Mouse (Mus musculus) lung, embryonic 16.5 days (tissue): Measurements from ENCODE around the gene Syne4. TPM values are rescaled to one million over a fixed set of nuclear protein-coding genes. Genes with fewer than 3 reads are reported as not detected.

Source experiments
- ATAC-seq: fragments of 200-750 bp; cut with Nextera tagmentation; 2 replicates; pipeline ENCODE4 v1.8.0; 2017; ENCODE audit warnings: low read depth, mild to moderate bottlenecking, moderate library complexity
- H3K27ac ChIP-seq: fragments of 300-500 bp; sonication (generic); 2 replicates; pipeline ENCODE4 v1.5.1; 2014; ENCODE audit warnings: mild to moderate bottlenecking, control low read depth, low read length
- H3K27me3 ChIP-seq: fragments of 300-500 bp; sonication (generic); 2 replicates; pipeline ENCODE4 v1.6.1; 2014; ENCODE audit warnings: low read depth, low read length, mixed read lengths; ENCODE audit not compliant: control insufficient read depth, insufficient read depth
- H3K36me3 ChIP-seq: fragments of 300-500 bp; sonication (generic); 2 replicates; pipeline ENCODE4 v1.6.1; 2014; ENCODE audit warnings: low read length; ENCODE audit not compliant: control insufficient read depth, insufficient read depth
- H3K4me1 ChIP-seq: fragments of 300-500 bp; sonication (generic); replicated peaks from 2 replicates; pipeline ENCODE4 v1.6.1; 2014; ENCODE audit warnings: low read length, mixed read lengths; ENCODE audit not compliant: control insufficient read depth, insufficient read depth
- H3K4me2 ChIP-seq: fragments of 300-500 bp; sonication (generic); 2 replicates; pipeline ENCODE4 v1.6.1; 2014; ENCODE audit warnings: low read depth, low read length, control low read depth
- H3K4me3 ChIP-seq: fragments of 300-500 bp; sonication (generic); 2 replicates; pipeline ENCODE4 v1.5.1; 2014; ENCODE audit warnings: mild to moderate bottlenecking, low read length, control low read depth
- H3K9ac ChIP-seq: fragments of 300-500 bp; sonication (generic); 2 replicates; pipeline ENCODE4 v1.6.1; 2014; ENCODE audit warnings: low read length, control low read depth
- H3K9me3 ChIP-seq: fragments of 300-500 bp; sonication (generic); 2 replicates; pipeline ENCODE4 v1.6.1; 2016; ENCODE audit warnings: low read length; ENCODE audit not compliant: control insufficient read depth
- WGBS: fragments of 180-500 bp; shearing (Covaris S2); extraction: QIAGEN DNeasy Blood & Tissue Kit; methylation state at CpG from one replicate; pipeline ENCODE4 v1.1.7; 2014; 5-methylcytosine and 5-hydroxymethylcytosine counted together
- polyA plus RNA-seq: library from polyadenylated mRNA; unstranded; fragments of >200 nt; fragmentation: Nextera tagmentation; extraction: Ambion mirVana; gene quantifications from 2 replicates; pipeline ENCODE4 v1.2.1, GENCODE M21; 2015

The Syne4 gene
- polyA plus RNA-seq, 1 experiment from 2014 or later: 33.6 TPM

GRCm38 (mm10) chr7:30279951-30280669, 34.5 kb upstream of the Syne4 start, which contains the start of the genes Thap8 and Wdr62:
Thap8 (plus strand) TSS chr7:30280094.
Wdr62 (minus strand) TSS chr7:30280419.
- no peaks in the 10 kb centered on the region for H3K27me3 ChIP-seq
- peak within 1 kb of the TSS; percentile 99 for H3K27ac ChIP-seq
- H3K4me3 ChIP-seq: peak within 1 kb of the TSS; percentile 90
- H3K9me3 ChIP-seq: no peaks in the 10 kb centered on the region
- peak; percentile 96 for ATAC-seq
- H3K4me1 ChIP-seq: peaks cover 10% of the 10 kb centered on the region
- peak within 1 kb of the TSS; percentile 75 for H3K9ac ChIP-seq
- no peaks in the 10 kb centered on the region for H3K36me3 ChIP-seq
- WGBS: under 1% methylated on average over 49 of the region's 49 CpGs
- peak within 1 kb of the TSS; percentile 97 for H3K4me2 ChIP-seq

- Histone ChIP-seq H3K4me1 (peaks cover 10% of the 10 kb centered on the region), H3K4me2 (peak overlapping the region; percentile 97), H3K27ac (peak overlapping the region; percentile 99), H3K9me3 (no peaks in the 10 kb centered on the region), H3K27me3 (no peaks in the 10 kb centered on the region), H3K4me3 (peak overlapping the region; percentile 90), H3K9ac (peak overlapping the region; percentile 75), H3K36me3 (no peaks in the 10 kb centered on the region)
- peak; percentile 92 for ATAC-seq
- 0% methylated on average over 20 of the region's 20 CpGs for WGBS
These were observed 33.9 kb upstream of the Syne4 start for GRCm38 (mm10) chr7:30280670-30281138.

- no peaks in the 10 kb centered on the region for H3K9me3 ChIP-seq
- H3K4me2 ChIP-seq: peak overlapping the region; percentile 97; the same call in 1 of the 2 replicates
- ATAC-seq: no peak
- H3K27ac ChIP-seq: peak overlapping the region; percentile 99
- 57% methylated on average over 4 of the region's 4 CpGs for WGBS
- no peaks in the 10 kb centered on the region for H3K27me3 ChIP-seq
- H3K4me3 ChIP-seq: no peak overlapping the region
- no peak overlapping the region for H3K9ac ChIP-seq
- H3K36me3 ChIP-seq: no peaks in the 10 kb centered on the region
- H3K4me1 ChIP-seq: peaks cover 10% of the 10 kb centered on the region
These were observed 33.1 kb upstream of the Syne4 start for GRCm38 (mm10) chr7:30281522-30281921.

- Histone ChIP-seq H3K9ac (no peak overlapping the region), H3K4me1 (peaks cover 10% of the 10 kb centered on the region), H3K4me3 (no peak overlapping the region), H3K4me2 (no peak overlapping the region), H3K36me3 (no peaks in the 10 kb centered on the region), H3K9me3 (no peaks in the 10 kb centered on the region), H3K27me3 (no peaks in the 10 kb centered on the region), H3K27ac (no peak overlapping the region)
- 71% methylated on average over 7 of the region's 7 CpGs for WGBS
- no peak for ATAC-seq
These were observed 31.9 kb upstream of the Syne4 start for GRCm38 (mm10) chr7:30282740-30283139.

GRCm38 (mm10) chr7:30286701-30287410, 27.8 kb upstream of the Syne4 start:
- Histone ChIP-seq H3K4me1 (no peaks in the 10 kb centered on the region; the same call in 1 of the 2 replicates), H3K36me3 (no peaks in the 10 kb centered on the region), H3K4me2 (no peak overlapping the region), H3K9me3 (no peaks in the 10 kb centered on the region), H3K4me3 (no peak overlapping the region), H3K27ac (no peak overlapping the region), H3K27me3 (no peaks in the 10 kb centered on the region), H3K9ac (no peak overlapping the region)
- peak; percentile 29 for ATAC-seq
- 51% methylated on average over 8 of the region's 8 CpGs for WGBS

- Histone ChIP-seq H3K27ac (no peak overlapping the region), H3K27me3 (no peaks in the 10 kb centered on the region), H3K9me3 (no peaks in the 10 kb centered on the region), H3K4me3 (no peak overlapping the region), H3K4me2 (no peak overlapping the region), H3K4me1 (no peaks in the 10 kb centered on the region; the same call in 1 of the 2 replicates), H3K36me3 (no peaks in the 10 kb centered on the region), H3K9ac (no peak overlapping the region)
- 63% methylated on average over 6 of the region's 6 CpGs for WGBS
- ATAC-seq: no peak
These were observed 26.6 kb upstream of the Syne4 start for GRCm38 (mm10) chr7:30288046-30288445.

- H3K27ac ChIP-seq: no peak overlapping the region
- WGBS: 67% methylated on average over 7 of the region's 7 CpGs
- no peaks in the 10 kb centered on the region for H3K9me3 ChIP-seq
- no peak overlapping the region for H3K4me3 ChIP-seq
- no peaks in the 10 kb centered on the region for H3K36me3 ChIP-seq
- no peaks in the 10 kb centered on the region for H3K27me3 ChIP-seq
- H3K4me1 ChIP-seq: no peaks in the 10 kb centered on the region; the same call in 1 of the 2 replicates
- H3K4me2 ChIP-seq: no peak overlapping the region
- no peak overlapping the region for H3K9ac ChIP-seq
- no peak for ATAC-seq
These were observed 25.4 kb upstream of the Syne4 start for GRCm38 (mm10) chr7:30289071-30289713.

GRCm38 (mm10) chr7:30289714-30290399, 24.8 kb upstream of the Syne4 start:
- H3K4me2 ChIP-seq: no peak overlapping the region
- H3K36me3 ChIP-seq: no peaks in the 10 kb centered on the region
- no peaks in the 10 kb centered on the region for H3K27me3 ChIP-seq
- no peaks in the 10 kb centered on the region for H3K9me3 ChIP-seq
- no peak for ATAC-seq
- no peak overlapping the region for H3K27ac ChIP-seq
- 56% methylated on average over 10 of the region's 10 CpGs for WGBS
- H3K4me3 ChIP-seq: no peak overlapping the region
- H3K4me1 ChIP-seq: no peaks in the 10 kb centered on the region; the same call in 1 of the 2 replicates
- no peak overlapping the region for H3K9ac ChIP-seq
